Mouse (Mus musculus) olfactory bulb, adult 2 months (tissue): ENCODE results near the gene E330009J07Rik.

Experiments used
- CTCF ChIP-seq: fragments of 200-500 bp; IDR thresholded peaks from 2 replicates; pipeline ENCODE4 v1.5.1; 2012; ENCODE audit warnings: low read depth, mild to moderate bottlenecking, low read length, moderate library complexity; ENCODE audit not compliant: insufficient read depth
- POLR2A ChIP-seq: fragments of 200-500 bp; IDR thresholded peaks from 2 replicates; pipeline ENCODE4 v1.6.1; 2012; ENCODE audit warnings: mild to moderate bottlenecking, low read depth, low read length, moderate library complexity; ENCODE audit not compliant: insufficient read depth

DNA sequence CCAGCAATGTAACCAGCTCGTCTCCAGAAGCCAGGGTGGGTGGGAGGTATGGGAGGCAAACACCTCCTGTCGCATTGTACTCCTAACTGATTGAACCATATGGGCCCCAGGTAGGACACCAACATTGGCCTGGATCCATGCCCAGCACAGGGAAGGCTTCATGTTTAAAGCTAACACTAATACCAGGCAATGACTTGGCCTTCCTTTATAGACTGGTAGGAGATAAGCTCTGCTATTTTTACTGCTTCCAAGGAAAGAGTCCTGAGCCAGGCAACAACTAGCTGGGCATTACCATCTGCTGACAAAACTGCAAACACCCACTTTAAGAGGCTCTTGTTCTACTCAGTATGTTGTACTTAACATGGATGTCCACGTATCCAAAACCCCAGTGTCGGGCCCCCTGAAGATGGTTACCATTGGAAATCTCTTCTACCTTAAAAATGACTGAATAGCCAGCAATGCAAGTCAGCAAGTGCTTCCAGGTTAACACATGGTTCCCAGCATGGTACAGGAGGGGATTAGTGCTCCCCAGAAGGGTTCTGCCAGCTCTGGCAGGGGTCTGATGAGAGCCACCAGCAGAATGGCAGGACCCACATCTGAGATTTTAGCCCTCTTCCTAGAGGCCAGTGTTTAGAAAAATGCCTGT lies 32.2 kb downstream of the E330009J07Rik start:
- no peak for TF ChIP-seq CTCF
- no peak for TF ChIP-seq POLR2A
